Comparison of ENCODE assay signal across 9 mouse cellular contexts in genomic region chr3:88939749-88940148, GRCm38 (mm10). TPM values are rescaled to one million over a fixed set of nuclear protein-coding genes. Genes with fewer than 3 reads are reported as not detected.
DNase-seq lines count a peak whose midpoint lies in the region; ATAC-seq lines count a peak whose summit lies in the region.
"Had no signal": no experiment of that assay in that cellular context is flagged by ENCODE, and none has a peak within 500 bp of the region (broad histone marks: within the 10 kb centered on the region; RNA-seq: fewer than 3 reads in every experiment).

No protein-coding gene starts in this region.

- no peak overlapping the region for H3K9ac ChIP-seq in forebrain, embryonic 15.5 days (replicated peaks)
- no peak overlapping the region for H3K9ac ChIP-seq in forebrain, embryonic 12.5 days
- H3K9ac ChIP-seq in midbrain, embryonic 14.5 days (replicated peaks; ENCODE audit: low read length) = no peak overlapping the region
- H3K9ac ChIP-seq: limb, embryonic 12.5 days had no signal

- H3K4me2 ChIP-seq in forebrain, embryonic 15.5 days (replicated peaks) = no peak overlapping the region
- H3K4me2 ChIP-seq in forebrain, embryonic 12.5 days = no peak overlapping the region
- H3K4me2 ChIP-seq in midbrain, embryonic 14.5 days (ENCODE audit: low read length) = no peak overlapping the region
- H3K4me2 ChIP-seq: limb, embryonic 12.5 days had no signal

- H3K27ac ChIP-seq in forebrain, embryonic 15.5 days (replicated peaks) = no peak overlapping the region
- no peak overlapping the region for H3K27ac ChIP-seq in forebrain, embryonic 12.5 days
- H3K27ac ChIP-seq in midbrain, embryonic 14.5 days (replicated peaks; ENCODE audit: low read depth, low read length) = no peak overlapping the region
- H3K27ac ChIP-seq in midbrain, embryonic 10.5 days (replicated peaks) = no peak overlapping the region
- H3K27ac ChIP-seq: limb, embryonic 12.5 days had no signal

- DNase-seq in midbrain, embryonic 14.5 days = peak; percentile 91
- DNase-seq in midbrain, embryonic 10.5 days (ENCODE audit: low spot score) = no peak
- no peak for DNase-seq in adrenal gland, adult 2 months
- no peak for DNase-seq in urinary bladder, postnatal 36 days (ENCODE audit: low spot score in 2 of 2)

- no peaks in the 10 kb centered on the region for H3K4me1 ChIP-seq in forebrain, embryonic 15.5 days
- H3K4me1 ChIP-seq in forebrain, embryonic 12.5 days = no peaks in the 10 kb centered on the region
- no peaks in the 10 kb centered on the region for H3K4me1 ChIP-seq in midbrain, embryonic 14.5 days (ENCODE audit: control insufficient read depth, insufficient read depth, low read length)
- H3K4me1 ChIP-seq in midbrain, embryonic 10.5 days = no peaks in the 10 kb centered on the region
- H3K4me1 ChIP-seq: limb, embryonic 12.5 days had no signal

- H3K36me3 ChIP-seq in forebrain, embryonic 15.5 days = peaks cover 48% of the 10 kb centered on the region
- peaks cover 54% of the 10 kb centered on the region for H3K36me3 ChIP-seq in forebrain, embryonic 12.5 days (replicated peaks)
- H3K36me3 ChIP-seq in midbrain, embryonic 14.5 days (ENCODE audit: control insufficient read depth, insufficient read depth, low read length) = peaks cover 49% of the 10 kb centered on the region
- H3K36me3 ChIP-seq in midbrain, embryonic 10.5 days = peaks cover 76% of the 10 kb centered on the region

- H3K9me3 ChIP-seq in forebrain, embryonic 15.5 days = no peaks in the 10 kb centered on the region
- H3K9me3 ChIP-seq in forebrain, embryonic 12.5 days = no peaks in the 10 kb centered on the region
- no peaks in the 10 kb centered on the region for H3K9me3 ChIP-seq in midbrain, embryonic 14.5 days (ENCODE audit: control insufficient read depth, low read length)
- no peaks in the 10 kb centered on the region for H3K9me3 ChIP-seq in midbrain, embryonic 10.5 days (replicated peaks)
- H3K9me3 ChIP-seq: limb, embryonic 12.5 days had no signal

- H3K27me3 ChIP-seq in forebrain, embryonic 15.5 days = no peaks in the 10 kb centered on the region
- no peaks in the 10 kb centered on the region for H3K27me3 ChIP-seq in forebrain, embryonic 12.5 days
- H3K27me3 ChIP-seq in midbrain, embryonic 14.5 days (ENCODE audit: control insufficient read depth, insufficient read depth, low read length) = no peaks in the 10 kb centered on the region
- no peaks in the 10 kb centered on the region for H3K27me3 ChIP-seq in midbrain, embryonic 10.5 days (ENCODE audit: low read depth, poor library complexity, severe bottlenecking)
- H3K27me3 ChIP-seq: limb, embryonic 12.5 days had no signal

- peak; percentile 32; the same call in 1 of the 2 replicates for ATAC-seq in forebrain, embryonic 15.5 days (replicated peaks)
- no peak for ATAC-seq in forebrain, embryonic 12.5 days (ENCODE audit: low FRiP score)
- no peak for ATAC-seq in midbrain, embryonic 14.5 days (ENCODE audit: low FRiP score, low TSS enrichment)
- ATAC-seq in common myeloid progenitor, adult 5-6 weeks (replicated peaks; ENCODE audit: low read depth, poor library complexity, severe bottlenecking) = peak; percentile 84
- peak; percentile 64 for ATAC-seq in megakaryocyte, adult 5-6 weeks (ENCODE audit: poor library complexity, severe bottlenecking)

- WGBS in forebrain, embryonic 15.5 days = 71% methylated on average over 3 of the region's 3 CpGs
- 72% methylated on average over 3 of the region's 3 CpGs for WGBS in forebrain, embryonic 12.5 days
- 76% methylated on average over 3 of the region's 3 CpGs for WGBS in midbrain, embryonic 14.5 days
- WGBS in midbrain, embryonic 10.5 days = 81% methylated on average over 3 of the region's 3 CpGs

- no peak overlapping the region for H3K4me3 ChIP-seq in forebrain, embryonic 15.5 days
- H3K4me3 ChIP-seq in forebrain, embryonic 12.5 days (replicated peaks) = no peak overlapping the region
- H3K4me3 ChIP-seq in midbrain, embryonic 14.5 days (replicated peaks; ENCODE audit: low read depth, low read length) = no peak overlapping the region
- no peak overlapping the region for H3K4me3 ChIP-seq in midbrain, embryonic 10.5 days
- H3K4me3 ChIP-seq: limb, embryonic 12.5 days had no signal

RNA-seq across cellular contexts. Expression of gene Ash1l, which starts 10.7 kb away (rescaled TPM):
- 23.5 and 23.7 TPM in 2 replicates for polyA plus RNA-seq in forebrain, embryonic 15.5 days (2015; fragmentation: Nextera tagmentation; extraction: Ambion mirVana)
- polyA plus RNA-seq in forebrain, embryonic 12.5 days (2016; fragmentation: Nextera tagmentation; extraction: Ambion mirVana) = 22.1 and 23.6 TPM in 2 replicates
- 22.5 and 24.9 TPM in 2 replicates for polyA plus RNA-seq in midbrain, embryonic 14.5 days (2014; fragmentation: Nextera tagmentation; extraction: Ambion mirVana)
- 13.4 and 14.3 TPM in 2 replicates for polyA plus RNA-seq in midbrain, embryonic 10.5 days (2016; fragmentation: Nextera tagmentation; extraction: Ambion mirVana)
- 30.2 and 37.4 TPM in 2 replicates for total RNA-seq in common myeloid progenitor, adult 5-6 weeks (2017)
- total RNA-seq in megakaryocyte, adult 5-6 weeks (2015) = 29.0 and 32.4 TPM in 2 replicates
- total RNA-seq in megakaryocyte, adult 5-6 weeks (2017) = 18.4 and 28.1 TPM in 2 replicates
- total RNA-seq in adrenal gland, adult 2 months (2021) = 10 to 100 TPM; 38.3 to 57.0 TPM
- 3.9 and 4.9 TPM in 2 replicates for polyA plus RNA-seq in adrenal gland, adult 2 months (2012; rRNA removed)

RNA-seq across cellular contexts. Expression of gene Dap3, which starts 11.2 kb away (rescaled TPM):
- polyA plus RNA-seq in forebrain, embryonic 15.5 days (2015; fragmentation: Nextera tagmentation; extraction: Ambion mirVana) = 163 and 167 TPM in 2 replicates
- 135 and 138 TPM in 2 replicates for polyA plus RNA-seq in forebrain, embryonic 12.5 days (2016; fragmentation: Nextera tagmentation; extraction: Ambion mirVana)
- 110 and 138 TPM in 2 replicates for polyA plus RNA-seq in midbrain, embryonic 14.5 days (2014; fragmentation: Nextera tagmentation; extraction: Ambion mirVana)
- polyA plus RNA-seq in midbrain, embryonic 10.5 days (2016; fragmentation: Nextera tagmentation; extraction: Ambion mirVana) = 131 TPM in 2 replicates
- total RNA-seq in common myeloid progenitor, adult 5-6 weeks (2017) = 93.1 and 111 TPM in 2 replicates
- 70.6 and 75.4 TPM in 2 replicates for total RNA-seq in megakaryocyte, adult 5-6 weeks (2015)
- total RNA-seq in megakaryocyte, adult 5-6 weeks (2017) = 45.6 and 51.5 TPM in 2 replicates
- 100 to 1,000 TPM; 129 to 130 TPM for total RNA-seq in adrenal gland, adult 2 months (2021)
- 26.2 and 30.4 TPM in 2 replicates for polyA plus RNA-seq in adrenal gland, adult 2 months (2012; rRNA removed)

RNA-seq across cellular contexts. Expression of gene Msto1, which starts 25.9 kb away (rescaled TPM):
- polyA plus RNA-seq in forebrain, embryonic 15.5 days (2015; fragmentation: Nextera tagmentation; extraction: Ambion mirVana) = 42.2 and 45.2 TPM in 2 replicates
- 43.9 and 44.7 TPM in 2 replicates for polyA plus RNA-seq in forebrain, embryonic 12.5 days (2016; fragmentation: Nextera tagmentation; extraction: Ambion mirVana)
- polyA plus RNA-seq in midbrain, embryonic 14.5 days (2014; fragmentation: Nextera tagmentation; extraction: Ambion mirVana) = 48.3 and 53.2 TPM in 2 replicates
- polyA plus RNA-seq in midbrain, embryonic 10.5 days (2016; fragmentation: Nextera tagmentation; extraction: Ambion mirVana) = 68.9 and 70.8 TPM in 2 replicates
- total RNA-seq in common myeloid progenitor, adult 5-6 weeks (2017) = 34.5 and 46.1 TPM in 2 replicates
- 4.8 and 7.5 TPM in 2 replicates for total RNA-seq in megakaryocyte, adult 5-6 weeks (2015)
- total RNA-seq in megakaryocyte, adult 5-6 weeks (2017) = 9.9 and 16.2 TPM in 2 replicates
- total RNA-seq in adrenal gland, adult 2 months (2021) = 10 to 100 TPM; 18.9 to 25.2 TPM
- polyA plus RNA-seq in adrenal gland, adult 2 months (2012; rRNA removed) = 28.4 and 30.2 TPM in 2 replicates

Comparison
In these comparisons a context has a peak if more than half of its experiments do, and no peak if none do; other contexts are left out.
1. ATAC-seq: peak in forebrain, embryonic 15.5 days (single experiment), common myeloid progenitor, adult 5-6 weeks (single experiment) and megakaryocyte, adult 5-6 weeks (single experiment); none in forebrain, embryonic 12.5 days (single experiment) and midbrain, embryonic 14.5 days (single experiment).